Mouse (Mus musculus): ENCODE data around the gene Scube3.

The Scube3 gene

DNA sequence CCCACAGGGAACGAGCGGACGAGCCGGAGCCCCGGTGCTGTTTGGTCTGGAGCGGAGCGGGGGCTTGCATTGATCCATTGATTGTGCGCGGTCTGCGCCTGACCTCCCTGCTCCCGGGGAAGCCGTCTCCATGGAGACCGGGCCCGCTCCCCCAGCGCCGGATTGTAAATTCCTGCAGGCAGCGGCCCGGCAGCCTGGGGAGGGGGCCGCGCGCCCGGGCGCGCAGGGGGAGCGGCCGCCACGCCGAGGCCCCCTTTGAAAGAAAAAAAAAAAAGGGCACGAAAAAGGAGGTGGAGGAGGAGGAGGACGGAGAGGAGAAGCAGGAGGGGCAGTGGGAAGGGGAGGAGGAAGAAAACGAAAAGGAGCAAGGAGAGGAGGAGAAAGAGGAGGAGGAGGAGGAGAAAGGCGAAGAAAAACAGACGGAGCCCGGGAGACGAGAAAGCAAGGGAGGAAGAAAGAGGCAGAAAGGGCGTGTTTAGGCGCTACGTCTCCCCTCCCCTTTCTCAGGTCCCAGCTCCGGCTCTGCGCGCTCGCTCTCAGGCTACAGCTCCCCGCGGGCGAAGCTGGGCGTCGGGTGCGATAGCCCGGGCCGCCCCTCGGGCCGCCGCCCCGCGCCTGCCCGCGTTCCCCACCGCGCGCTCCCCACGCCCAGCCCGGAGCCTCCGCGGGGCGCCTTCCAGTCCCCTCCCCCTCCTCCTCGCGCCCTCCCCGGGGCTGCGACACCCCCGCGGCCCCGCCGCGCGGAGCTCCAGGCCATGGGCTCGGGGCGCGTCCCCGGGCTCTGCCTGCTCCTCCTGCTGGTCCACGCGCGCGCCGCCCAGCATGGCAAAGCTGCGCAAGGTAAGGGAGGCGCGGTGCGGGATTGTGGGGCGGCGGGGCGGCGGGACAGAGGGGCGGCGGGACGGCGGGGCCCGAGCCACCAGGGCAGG lies at the start of gene Scube3:
Gene Scube3, plus strand, starts transcription at position 371 of the 929 bp plus-strand sequence.
- DNase-seq (ENCODE audit: low read depth, low spot score), result no peak

DNA sequence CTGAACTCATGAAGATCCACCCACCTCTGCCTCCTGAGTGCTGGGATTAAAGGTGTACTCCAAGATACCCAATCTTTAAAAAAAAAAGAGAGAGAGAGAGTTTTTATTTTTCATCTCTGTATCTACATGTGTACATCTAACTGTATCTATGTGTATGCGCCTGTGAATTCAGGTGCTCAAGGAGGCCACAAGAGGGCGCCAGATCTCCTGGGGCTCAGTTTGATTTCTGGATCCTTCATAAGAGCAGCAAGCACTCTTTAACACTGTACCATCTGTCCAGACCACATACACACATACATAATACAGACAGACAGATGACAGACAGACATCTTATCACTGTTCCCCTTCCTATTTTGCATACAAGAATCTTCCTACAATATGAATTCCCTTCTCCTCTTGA lies 49.6 kb upstream of the Scube3 start:
- DNase-seq (ENCODE audit: low read depth, low spot score), result no peak

DNA sequence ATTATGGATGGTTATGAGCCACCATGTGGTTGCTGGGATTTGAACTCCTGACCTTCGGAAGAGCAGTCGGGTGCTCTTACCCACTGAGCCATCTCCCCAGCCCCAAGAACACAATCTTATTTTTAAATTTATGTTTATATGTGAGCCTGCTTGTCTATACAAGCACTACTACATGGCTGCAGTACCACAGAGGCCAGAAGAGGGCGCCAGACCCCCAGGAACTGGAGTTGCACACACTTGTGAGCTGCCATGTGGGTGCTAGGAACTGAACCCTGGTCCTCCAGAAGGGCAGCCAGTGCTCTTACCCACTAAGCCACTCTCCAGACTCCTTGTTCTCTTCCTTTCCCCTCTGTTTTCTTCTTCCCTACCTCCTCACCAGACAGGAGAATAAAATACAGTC lies 48.1 kb upstream of the Scube3 start:
- DNase-seq (ENCODE audit: low read depth, low spot score), result no peak

DNA sequence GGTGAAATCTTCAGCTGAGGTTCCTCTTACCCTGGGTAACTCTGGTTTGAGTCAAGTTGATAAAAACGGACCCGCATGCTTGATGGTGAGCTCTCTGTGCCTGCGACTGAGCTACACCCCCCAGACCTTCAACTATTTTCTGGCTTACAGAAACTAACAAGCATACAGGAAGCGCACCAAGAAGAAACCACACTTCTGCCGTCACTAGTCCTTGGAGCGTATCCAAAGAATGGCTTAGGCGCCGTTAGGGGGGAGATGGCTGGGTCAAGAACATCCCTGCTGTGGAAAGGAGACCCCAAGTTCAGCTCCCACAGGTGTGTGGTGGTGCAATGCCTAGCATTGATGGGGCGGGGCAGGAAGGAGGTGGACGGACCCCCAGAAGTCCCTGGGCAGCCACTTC lies 45.5 kb upstream of the Scube3 start:
- no peak for DNase-seq (ENCODE audit: low read depth, low spot score)

GRCm38 (mm10) chr17:28097308-28097707 lies 44.6 kb upstream of the Scube3 start:
- no peak for DNase-seq (ENCODE audit: low read depth, low spot score)

DNA sequence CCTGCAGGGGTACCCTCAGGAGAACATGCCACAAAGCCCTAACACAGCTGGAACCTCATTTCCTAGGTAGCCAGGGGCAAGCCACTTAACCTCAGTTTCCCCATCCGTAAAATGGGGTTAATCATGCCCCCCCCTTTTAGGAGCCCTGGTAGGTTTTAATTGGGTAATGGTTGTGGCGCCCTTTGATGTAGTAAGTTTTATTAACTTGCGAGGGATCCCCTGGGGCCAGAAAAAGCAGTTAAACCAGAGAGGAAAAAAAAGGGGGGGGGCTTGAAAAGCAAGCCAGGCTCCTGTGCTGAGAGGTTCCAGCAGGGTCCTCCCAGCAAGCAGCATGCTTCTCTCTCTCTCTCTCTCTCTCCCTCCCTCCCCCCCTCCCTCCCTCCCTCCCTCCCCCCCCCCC lies 42.9 kb upstream of the Scube3 start:
- DNase-seq (ENCODE audit: low read depth, low spot score), result no peak

- no peak for DNase-seq (ENCODE audit: low read depth, low spot score)
Measured at GRCm38 (mm10) chr17:28100669-28101068, 41.3 kb upstream of the Scube3 start.

DNA sequence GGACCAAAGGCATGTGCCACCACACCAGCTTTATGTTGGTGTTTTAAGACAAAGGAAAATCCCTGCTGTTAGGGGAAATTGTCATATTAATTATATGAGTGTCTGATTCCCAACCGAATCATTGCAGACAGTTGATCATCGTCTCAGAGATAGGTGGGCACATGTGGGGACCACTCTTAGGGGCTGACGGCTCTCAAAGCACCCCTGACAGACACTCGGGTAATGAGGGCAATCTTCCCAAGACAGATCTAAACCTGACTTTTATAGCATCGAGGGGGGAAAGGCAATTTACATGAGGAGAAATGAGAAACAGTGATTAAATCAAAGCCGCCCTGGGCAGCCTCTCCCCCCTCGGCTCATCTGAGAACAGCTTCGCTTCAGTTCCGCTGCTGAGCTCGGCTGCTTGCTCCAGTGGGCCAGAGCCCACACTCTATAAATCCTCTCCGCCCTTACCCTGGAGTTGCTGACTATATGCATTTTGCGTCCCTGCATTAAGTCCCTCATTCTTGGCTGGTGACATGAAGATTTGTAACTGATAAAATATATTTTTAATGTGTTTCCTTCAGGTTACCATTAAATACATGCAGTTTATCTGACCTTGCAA lies 40.6 kb upstream of the Scube3 start:
- DNase-seq (ENCODE audit: low read depth, low spot score), result no peak

DNA sequence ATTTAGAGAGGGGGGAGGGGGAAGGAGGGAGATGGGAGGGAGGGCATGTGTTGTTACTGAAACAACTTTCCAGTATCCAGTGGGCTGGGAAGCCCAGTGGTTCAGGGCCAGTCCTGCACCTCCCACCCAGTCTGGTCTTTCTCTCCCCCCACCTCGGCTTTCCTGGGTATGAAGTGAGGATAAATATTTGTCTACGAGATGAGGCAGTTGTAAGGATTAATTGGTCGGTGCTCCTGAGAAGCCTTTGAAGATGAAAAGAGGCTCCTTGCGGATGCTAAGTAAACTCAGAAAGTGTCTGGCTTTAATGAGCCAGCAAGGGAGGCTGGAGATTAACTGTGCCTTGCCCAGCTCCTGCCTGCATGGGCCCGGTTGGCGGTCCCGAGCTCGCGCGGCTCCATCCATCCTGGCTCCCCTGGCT lies 40.0 kb upstream of the Scube3 start:
- no peak for DNase-seq (ENCODE audit: low read depth, low spot score)

DNA sequence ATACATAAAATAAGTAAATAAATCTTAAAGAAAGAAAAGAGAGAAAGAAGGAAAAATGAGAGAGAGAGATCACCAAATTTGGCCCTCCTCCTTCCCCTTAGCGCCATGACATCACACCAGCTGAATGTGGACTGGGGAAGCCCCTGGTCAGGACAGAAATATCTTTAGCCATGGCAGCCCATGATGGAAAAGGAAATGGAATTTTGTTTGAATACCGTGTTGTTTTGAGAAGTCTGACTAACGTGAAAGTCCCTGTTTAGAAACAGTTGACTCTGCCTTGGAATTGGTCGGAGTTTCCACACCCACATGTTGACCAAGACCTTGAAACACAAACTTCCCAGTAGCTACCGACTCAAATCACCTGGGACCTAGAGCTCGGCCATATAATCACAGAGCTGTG lies 37.5 kb upstream of the Scube3 start:
- DNase-seq (ENCODE audit: low read depth, low spot score), result no peak

- DNase-seq (ENCODE audit: low read depth, low spot score), result no peak
Measured at GRCm38 (mm10) chr17:28106352-28106751, 35.6 kb upstream of the Scube3 start.

DNA sequence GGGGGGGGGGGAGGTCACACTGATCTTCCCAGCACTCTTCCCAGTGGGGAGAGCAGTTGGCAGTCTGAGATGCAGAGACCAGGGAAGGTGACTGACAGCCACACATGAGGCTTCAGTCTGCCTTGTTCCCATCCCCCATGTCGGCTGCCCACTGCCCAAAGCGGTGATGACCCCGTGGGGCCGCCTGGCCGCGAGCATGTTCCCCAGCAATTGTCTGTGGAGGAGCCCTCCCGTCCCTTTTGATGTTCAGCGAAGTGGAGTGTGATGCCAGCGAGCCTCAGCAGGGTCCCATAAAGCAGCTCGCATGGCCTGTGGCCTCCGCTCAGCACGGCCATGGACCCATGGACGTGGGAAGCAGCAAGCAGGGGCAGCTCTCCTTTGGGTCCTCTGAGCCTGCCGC lies 34.7 kb upstream of the Scube3 start:
- DNase-seq (ENCODE audit: low read depth, low spot score), result no peak

- DNase-seq (ENCODE audit: low read depth, low spot score), result no peak
Measured at GRCm38 (mm10) chr17:28112266-28112665, 29.7 kb upstream of the Scube3 start.

GRCm38 (mm10) chr17:28116335-28116734 lies 25.6 kb upstream of the Scube3 start:
- no peak for DNase-seq (ENCODE audit: low read depth, low spot score)

GRCm38 (mm10) chr17:28117451-28118209 lies 24.3 kb upstream of the Scube3 start:
- no peak for DNase-seq (ENCODE audit: low read depth, low spot score)

DNA sequence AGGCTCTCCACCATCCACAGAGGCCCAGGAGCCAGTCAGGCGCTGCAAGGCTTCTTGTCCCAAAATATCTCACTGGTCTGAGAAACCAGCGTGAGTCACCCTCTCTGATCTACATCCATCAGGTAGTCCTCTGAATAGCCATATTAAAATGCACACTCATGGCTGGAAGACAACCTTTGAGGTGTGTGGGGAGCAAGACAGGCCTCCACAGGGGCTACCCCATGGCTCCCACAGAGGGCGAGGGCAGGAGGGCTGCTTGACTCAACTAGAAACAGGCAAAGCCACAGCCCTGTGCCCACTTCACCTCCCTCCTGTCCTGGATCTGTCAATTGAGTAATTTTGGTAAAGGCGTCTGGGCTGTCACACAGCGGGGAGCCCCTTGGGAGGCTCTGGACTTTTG lies 21.5 kb upstream of the Scube3 start:
- DNase-seq (ENCODE audit: low read depth, low spot score), result no peak

GRCm38 (mm10) chr17:28122949-28123348 lies 19.0 kb upstream of the Scube3 start:
- no peak for DNase-seq (ENCODE audit: low read depth, low spot score)

DNA sequence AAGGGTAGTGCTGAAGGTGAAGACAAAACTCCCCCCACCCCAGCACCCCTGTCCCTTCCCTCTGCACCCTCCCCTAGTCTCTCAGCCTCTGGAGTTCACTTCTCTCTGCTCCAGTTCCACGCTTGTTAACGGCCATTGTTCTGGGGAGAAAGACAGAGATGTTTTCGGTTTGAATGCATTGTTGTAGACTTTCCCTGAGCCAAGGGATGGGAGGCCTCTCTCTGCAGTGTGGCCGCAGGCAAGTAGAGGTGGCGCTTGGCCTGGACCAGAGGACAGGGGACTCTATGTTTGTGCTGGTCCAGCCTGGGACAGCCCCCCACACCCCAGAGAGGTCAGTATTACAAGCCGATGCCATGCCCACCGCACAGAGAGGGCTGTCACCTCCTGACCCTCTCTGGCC lies 18.3 kb upstream of the Scube3 start:
- DNase-seq (ENCODE audit: low read depth, low spot score), result no peak

- DNase-seq (ENCODE audit: low read depth, low spot score), result peak; percentile 86
Measured at GRCm38 (mm10) chr17:28124368-28124767, 17.6 kb upstream of the Scube3 start.

- no peak for DNase-seq (ENCODE audit: low read depth, low spot score)
Measured at GRCm38 (mm10) chr17:28129796-28130195, 12.1 kb upstream of the Scube3 start.

GRCm38 (mm10) chr17:28130391-28131125 lies 11.4 kb upstream of the Scube3 start:
- DNase-seq (ENCODE audit: low read depth, low spot score), result no peak

- no peak for DNase-seq (ENCODE audit: low read depth, low spot score)
Measured at GRCm38 (mm10) chr17:28131156-28131555, 10.8 kb upstream of the Scube3 start.

Measured in 3T3-L1 (cell line).